Mouse (Mus musculus): ENCODE measurements around the gene Cadm3.

GRCm38 (mm10) chr1:173326552-173326951 lies 40.9 kb downstream of the Cadm3 start:
- TF ChIP-seq CTCF (conservative IDR thresholded peaks at IDR 0.05; ENCODE audit: low read length): no peak
- no peak for TF ChIP-seq NANOG (IDR thresholded peaks at IDR 0.05; ENCODE audit: borderline replicate concordance, low read length)
- TF ChIP-seq POU5F1 (IDR thresholded peaks at IDR 0.05; ENCODE audit: borderline replicate concordance, low read length): no peak

Measured in E14TG2a.4 (cell line).